Mouse (Mus musculus) thymus, postnatal 14 days (tissue): ENCODE results near the gene Tent4a.

Experiments
- DNase-seq: peaks from one replicate; pipeline ENCODE4 v3.0.0; 2021

Gene Tent4a

GRCm38 (mm10) chr13:69517445-69517844 is 17.0 kb downstream of the Tent4a start:
- DNase-seq = no peak

DNA sequence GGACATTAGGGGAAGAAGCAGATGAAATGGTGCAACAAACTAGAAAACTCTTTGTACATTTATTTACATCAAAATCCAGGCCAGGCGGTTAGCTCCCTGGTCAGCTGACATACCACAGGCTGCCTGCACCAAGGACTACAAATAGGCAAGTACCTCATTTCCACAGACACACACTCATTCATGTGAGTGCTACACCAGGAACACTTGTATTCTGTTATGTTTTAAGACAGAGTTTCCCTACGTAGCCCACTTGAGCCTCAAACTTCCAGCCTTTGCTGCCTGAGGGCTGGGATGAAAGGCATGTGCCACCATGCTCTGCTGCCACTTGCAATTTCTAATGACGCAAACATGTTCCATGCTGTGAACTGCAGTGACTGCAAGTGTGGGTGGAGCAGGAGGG is 19.3 kb downstream of the Tent4a start:
- no peak for DNase-seq

DNA sequence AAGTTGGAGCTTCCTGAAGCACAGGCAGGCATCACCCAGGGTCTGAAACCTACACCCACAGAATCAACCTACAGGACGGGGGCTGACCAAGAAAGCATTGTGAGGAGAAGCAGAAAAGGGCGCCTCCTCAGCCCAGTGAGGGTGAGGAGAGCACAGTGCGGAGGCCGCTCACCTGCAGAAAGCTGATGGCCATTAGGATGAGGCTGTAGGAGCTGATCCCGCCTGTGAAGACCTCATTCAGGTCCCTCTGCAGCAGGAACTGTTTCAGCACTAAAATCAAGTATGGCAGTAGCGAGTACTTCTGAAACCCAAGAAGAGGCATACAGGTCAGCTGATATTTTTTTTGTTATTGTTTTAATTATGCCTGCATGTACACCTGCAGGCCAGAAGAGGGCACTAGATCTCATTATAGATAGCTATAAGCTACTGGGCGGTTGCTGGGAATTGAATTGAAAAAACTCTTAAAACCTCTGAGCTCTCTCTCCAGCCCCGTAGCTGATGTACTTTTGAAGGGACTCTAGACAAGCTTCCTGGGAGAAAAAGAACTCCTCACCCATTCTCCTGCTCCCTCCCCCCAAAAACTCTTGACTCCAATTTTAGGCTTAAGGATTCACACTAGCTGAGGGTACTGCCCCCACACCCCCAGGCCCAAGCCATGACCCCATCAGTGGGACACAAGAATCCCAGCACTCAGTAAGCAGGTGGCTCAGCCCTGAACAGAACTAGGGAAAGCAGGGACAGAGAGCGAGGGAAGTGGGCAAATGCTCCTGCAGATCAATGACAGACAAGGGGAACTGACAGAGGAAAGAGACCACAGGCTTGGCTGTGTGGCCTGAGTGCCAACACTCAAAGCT is 24.8 kb downstream of the Tent4a start:
- DNase-seq = no peak

- no peak for DNase-seq
Observed at GRCm38 (mm10) chr13:69507666-69508065, 26.8 kb downstream of the Tent4a start.

- DNase-seq = no peak
Observed at GRCm38 (mm10) chr13:69506341-69507086, 27.9 kb downstream of the Tent4a start.

GRCm38 (mm10) chr13:69502863-69503262 is 31.6 kb downstream of the Tent4a start:
- no peak for DNase-seq

- no peak for DNase-seq
Observed at GRCm38 (mm10) chr13:69502157-69502750, 32.2 kb downstream of the Tent4a start.

- no peak for DNase-seq
Observed at GRCm38 (mm10) chr13:69498276-69498675, 36.1 kb downstream of the Tent4a start.

GRCm38 (mm10) chr13:69492876-69493463 is 41.4 kb downstream of the Tent4a start:
- peak; percentile 69 for DNase-seq

- no peak for DNase-seq
Observed at GRCm38 (mm10) chr13:69489777-69490176, 44.6 kb downstream of the Tent4a start.

- no peak for DNase-seq
Observed at GRCm38 (mm10) chr13:69488565-69489255, 45.7 kb downstream of the Tent4a start.

DNA sequence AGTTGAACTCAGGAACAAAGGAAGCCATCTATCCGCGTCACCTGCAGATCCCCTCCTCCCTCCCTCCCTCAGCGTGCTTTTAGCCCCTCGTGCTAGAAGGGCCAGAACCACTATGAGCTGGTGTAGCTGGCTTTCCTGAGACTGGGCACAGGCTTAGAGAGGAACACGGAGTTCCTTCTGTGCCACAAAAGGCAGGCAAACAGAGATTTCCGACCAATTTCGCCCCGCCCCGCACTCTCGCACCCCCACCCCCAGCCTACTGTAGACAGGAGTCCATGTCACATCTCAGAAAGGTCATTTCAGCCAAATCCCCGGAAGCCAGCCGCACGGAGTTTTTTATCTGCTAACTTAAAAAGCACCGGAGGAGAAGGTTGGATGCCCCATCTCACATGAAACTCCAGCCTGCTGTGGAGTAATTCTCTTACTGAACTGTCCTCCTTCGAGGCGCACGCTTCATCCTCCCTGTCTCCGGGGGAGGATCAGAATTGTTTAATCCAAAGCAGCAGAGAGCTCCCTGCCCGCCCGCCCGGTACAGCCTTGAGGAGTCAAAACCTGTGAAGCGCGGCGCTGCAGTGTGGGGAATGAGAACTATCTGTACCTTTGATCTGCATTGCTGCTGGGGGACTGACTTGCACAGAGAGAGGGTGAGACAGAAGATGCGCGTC is 46.7 kb downstream of the Tent4a start:
- DNase-seq = no peak

DNA sequence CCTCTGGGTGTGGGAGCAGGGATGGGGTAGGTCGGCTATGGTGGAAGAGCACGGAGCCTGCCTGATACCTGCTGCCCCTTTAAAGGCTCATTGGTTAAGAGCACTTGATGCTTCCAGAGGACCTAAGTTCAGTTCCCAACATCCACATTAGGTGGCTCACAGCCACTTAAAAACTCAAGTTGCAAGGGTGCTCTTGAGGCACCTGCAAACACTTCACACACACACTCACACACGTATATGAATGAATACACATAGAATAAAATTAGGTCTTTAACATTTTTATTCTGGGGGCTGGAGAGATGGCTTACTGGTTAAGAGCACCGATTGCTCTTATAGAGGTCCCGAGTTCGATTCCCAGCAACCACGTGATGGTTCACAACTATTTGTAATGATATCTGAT is 47.3 kb downstream of the Tent4a start:
- DNase-seq = no peak

DNA sequence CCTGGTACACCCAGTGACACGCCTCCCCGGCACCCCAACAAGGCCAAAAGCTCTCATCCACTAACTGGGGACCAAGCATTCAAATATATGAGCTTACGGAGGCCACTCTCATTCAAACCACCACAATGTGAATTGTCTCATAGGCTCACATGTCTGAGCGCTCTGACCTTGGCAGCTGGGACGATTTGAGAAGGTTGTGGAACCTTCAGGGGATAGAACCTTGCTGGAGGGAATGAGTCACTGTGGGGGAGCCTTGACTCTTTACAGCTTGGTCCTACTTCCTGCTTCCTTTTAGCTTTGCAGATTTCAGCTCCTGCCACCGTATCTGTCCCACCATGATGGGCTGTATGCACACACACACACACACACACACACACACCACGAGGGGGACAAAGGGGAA is 48.6 kb downstream of the Tent4a start:
- DNase-seq = no peak

- DNase-seq = no peak
Observed at GRCm38 (mm10) chr13:69485326-69485725, 49.1 kb downstream of the Tent4a start.

- DNase-seq = no peak
Observed at GRCm38 (mm10) chr13:69482751-69483150, 51.7 kb downstream of the Tent4a start.

DNA sequence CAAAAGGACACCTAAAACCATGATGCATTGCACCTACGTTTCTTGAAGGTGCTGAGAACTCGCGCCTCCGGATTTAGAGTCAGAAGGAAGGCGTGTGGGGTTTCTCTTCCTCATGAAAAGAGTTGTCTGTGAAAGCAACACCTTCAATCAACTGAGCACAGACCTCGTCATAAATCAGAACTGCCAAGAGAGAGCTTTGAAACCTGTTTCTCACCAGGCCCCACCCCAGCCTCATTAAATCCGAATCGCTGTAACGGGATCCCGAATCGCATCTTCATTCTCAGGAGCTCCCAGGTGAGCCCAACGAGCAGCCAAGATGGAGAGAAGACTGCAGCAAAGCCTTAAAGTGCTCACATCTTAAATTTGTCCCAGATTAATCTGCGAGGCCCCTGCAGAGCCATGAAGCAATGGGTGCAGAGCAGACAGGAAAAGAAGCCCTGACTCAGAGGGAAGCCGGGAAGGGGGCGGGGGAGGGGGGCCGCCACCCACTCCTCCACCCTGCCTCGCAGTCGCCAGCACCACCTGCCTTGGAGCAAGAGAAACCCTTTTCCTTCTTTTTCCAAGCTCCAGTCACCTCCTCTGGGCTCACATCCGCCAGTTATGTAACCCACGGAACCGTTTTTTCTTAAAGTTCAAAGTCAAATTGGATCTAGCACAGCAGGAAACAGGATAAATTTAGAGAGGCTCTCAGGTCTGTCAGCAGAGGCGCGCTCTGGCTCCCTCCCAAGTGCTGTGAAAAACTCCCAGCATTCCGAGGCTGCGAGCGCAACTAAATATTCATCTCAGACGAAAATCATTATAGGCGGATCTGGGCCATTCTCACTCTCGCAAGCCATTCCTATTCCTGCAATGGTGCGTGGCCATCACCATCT is 52.5 kb downstream of the Tent4a start:
- DNase-seq = no peak

DNA sequence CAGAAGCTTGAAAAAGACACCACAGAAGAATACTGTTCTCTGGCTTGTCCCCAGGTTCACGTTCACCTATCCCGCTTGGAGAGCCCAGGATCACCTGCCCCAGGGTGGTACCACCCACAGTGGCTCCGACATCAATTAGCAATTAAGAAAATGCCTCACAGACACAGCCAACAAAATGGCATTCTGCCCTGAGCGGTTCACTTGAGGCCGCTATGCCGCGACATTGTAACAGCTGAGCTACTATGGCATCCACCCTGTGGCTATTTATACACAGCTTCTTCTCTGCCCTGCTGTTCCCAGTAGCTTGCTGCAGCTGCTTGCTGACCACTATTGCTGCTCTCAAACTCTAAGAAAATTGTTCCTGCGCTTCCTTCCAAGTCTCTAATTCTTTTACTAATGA is 53.4 kb downstream of the Tent4a start:
- no peak for DNase-seq

DNA sequence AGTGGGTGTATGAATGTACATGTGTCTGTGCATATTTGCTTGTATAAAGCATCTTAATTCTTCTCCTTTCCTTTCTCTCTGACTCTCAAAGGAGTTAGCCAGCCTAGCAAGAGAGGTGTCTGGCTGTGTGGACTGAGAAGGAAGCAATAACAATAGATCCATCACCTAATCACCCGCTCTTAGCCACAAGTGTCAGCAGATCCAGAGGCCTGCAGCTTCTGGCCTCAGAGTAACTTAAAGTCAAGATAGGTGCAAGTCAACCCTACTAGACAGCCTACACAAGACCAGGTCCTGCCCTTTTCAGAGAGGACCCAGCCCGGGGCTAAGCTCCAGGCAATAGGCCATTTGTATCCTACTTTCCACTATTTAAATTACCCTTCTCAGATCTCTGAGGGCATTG is 54.5 kb downstream of the Tent4a start:
- no peak for DNase-seq

DNA sequence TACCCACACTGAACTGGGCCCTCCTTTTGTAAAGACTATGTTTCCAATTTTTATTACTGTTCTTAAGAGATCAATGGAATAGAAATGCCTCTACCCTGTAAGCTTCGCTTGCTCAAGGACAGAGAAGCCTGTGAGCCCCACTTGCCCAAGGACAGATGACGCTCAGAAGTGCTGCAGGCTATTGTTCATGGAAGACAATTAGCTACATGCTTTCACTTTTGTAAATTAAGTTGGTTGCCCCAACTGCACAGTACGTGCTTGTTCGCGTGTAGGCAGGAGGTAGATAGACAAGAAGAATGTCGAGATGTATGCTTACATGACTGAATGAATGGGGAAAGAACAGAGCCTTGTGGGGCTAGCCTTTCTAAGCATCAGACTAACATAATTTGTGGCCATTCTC is 55.7 kb downstream of the Tent4a start:
- no peak for DNase-seq
